Mouse (Mus musculus) gastrocnemius, postnatal 36 days (tissue): ENCODE results near the gene Alox5ap. TPM values are rescaled to one million over a fixed set of nuclear protein-coding genes. Genes with fewer than 3 reads are reported as not detected.

ENCODE experiments used
- DNase-seq, 2 experiments: peaks; one replicate each; pipeline ENCODE4 v3.0.0; 2022
- intact Hi-C: fragments of 180-260 bp; cut with DNase I; formaldehyde crosslinking; loops from one replicate; pipeline ENCODE4 v1.15.1; 2025
- microRNA-seq, 2 experiments: library from miRNA; unstranded; fragments of <30 nt; microRNA quantifications; one replicate each; pipeline ENCODE4 v1.2.0; 2021
- total RNA-seq, 2 experiments: library from RNA; stranded (reverse); gene quantifications; 2 replicates each; pipeline ENCODE4 v1.2.3; 2021

The Alox5ap gene
- total RNA-seq, 2 experiments from 2014 or later: 5.0 to 6.5 TPM

DNA sequence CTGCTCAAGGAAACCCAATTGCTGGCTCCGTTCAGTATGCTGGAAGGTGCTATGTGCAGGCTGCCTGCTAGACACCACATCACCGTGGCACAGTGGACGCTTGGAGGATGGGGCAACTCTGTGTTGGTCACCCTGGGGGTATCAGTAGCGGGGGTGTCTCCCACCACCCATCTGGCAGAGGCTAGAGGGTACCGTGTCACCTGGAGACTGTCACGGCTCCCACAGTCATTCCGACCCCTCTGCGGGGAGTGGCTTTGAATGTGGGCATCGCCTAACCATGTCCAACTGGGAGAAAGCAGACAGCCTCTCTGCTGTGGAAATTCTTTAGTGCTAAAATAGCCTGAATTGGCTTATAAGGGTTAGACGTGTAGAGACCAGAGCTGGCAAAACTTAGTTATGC, 72.6 kb downstream of the Alox5ap start:
- intact Hi-C loops: loop anchor here (5.0 kb wide), 2 partner anchors 275 to 525 kb away; no protein-coding TSS in a partner anchor
- no peak for DNase-seq

Small RNA genes lying within 50 kb of the gene (microRNA-seq; reads per million reads assigned to microRNA genes)
- 0 reads per million in 2 experiments for gene Gm24105

Other genes with a start within 250 kb of the Alox5ap start
- 10 to 100 TPM; 22.9 to 23.4 TPM for gene Uspl1, start 80.4 kb upstream of the Alox5ap start, total RNA-seq
- 100 to 1,000 TPM in 1 of 2 experiments, 10 to 100 TPM in 1; 86.3 to 104 TPM for gene Hmgb1, start 80.3 kb upstream of the Alox5ap start, total RNA-seq
- gene Medag, start 147.0 kb downstream of the Alox5ap start, total RNA-seq: 10 to 100 TPM; 14.9 to 15.1 TPM
- not detected for gene Tex26, start 174.9 kb downstream of the Alox5ap start, total RNA-seq